Mouse (Mus musculus) erythroblast, embryonic 14.5 days (primary cell): Measurements from ENCODE around the gene Kidins220.

Experiments used
- GATA1 ChIP-seq: IDR thresholded peaks from 2 replicates; pipeline ENCODE4 v1.6.1; 2012; ENCODE audit warnings: low read length, inconsistent platforms, mixed read lengths
- TAL1 ChIP-seq: IDR thresholded peaks from 3 replicates; pipeline ENCODE4 v1.6.1; 2012; ENCODE audit warnings: low read length, inconsistent platforms, mixed read lengths

DNA sequence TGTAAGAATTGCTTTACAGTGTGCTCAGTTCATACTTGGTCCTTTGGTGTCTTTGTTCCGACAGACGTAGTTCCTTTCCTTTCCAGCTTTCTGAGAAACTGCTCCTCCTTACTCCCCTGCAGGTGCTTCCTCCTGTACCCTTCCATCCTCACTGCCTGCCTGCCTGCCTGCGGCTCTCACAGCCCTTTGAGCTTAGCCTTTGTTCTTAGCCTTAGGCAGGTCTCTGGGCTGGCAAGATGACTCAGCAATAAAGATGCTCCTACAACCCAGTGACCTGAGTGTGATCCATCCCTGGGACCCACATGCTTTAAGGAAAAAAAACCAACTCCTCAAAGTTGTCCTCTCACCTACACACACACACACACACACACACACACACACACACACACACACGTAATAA, 80.2 kb downstream of the Kidins220 start:
- TF ChIP-seq GATA1 (no peak), TAL1 (no peak)
